Mouse (Mus musculus) forebrain, embryonic 10.5 days (tissue): Measurements from ENCODE around the gene Klk9. TPM values are rescaled to one million over a fixed set of nuclear protein-coding genes. Genes with fewer than 3 reads are reported as not detected.

ENCODE experiments used
- DNase-seq: peaks from one replicate; pipeline ENCODE4 v3.0.0-alpha.2; 2017; ENCODE audit warnings: low spot score; ENCODE audit errors: extremely low spot score
- H3K27ac ChIP-seq: fragments of 300-500 bp; sonication (generic); 2 replicates; pipeline ENCODE4 v1.5.1; 2016; ENCODE audit warnings: mild to moderate bottlenecking
- H3K27me3 ChIP-seq: fragments of 300-500 bp; sonication (generic); 2 replicates; pipeline ENCODE4 v1.6.1; 2016; ENCODE audit warnings: mild to moderate bottlenecking; ENCODE audit not compliant: poor library complexity, severe bottlenecking
- H3K36me3 ChIP-seq: fragments of 300-500 bp; sonication (generic); replicated peaks from 2 replicates; pipeline ENCODE4 v1.6.1; 2016; ENCODE audit warnings: mild to moderate bottlenecking, moderate library complexity
- H3K4me1 ChIP-seq: fragments of 300-500 bp; sonication (generic); 2 replicates; pipeline ENCODE4 v1.6.1; 2016
- H3K4me3 ChIP-seq: fragments of 300-500 bp; sonication (generic); 2 replicates; pipeline ENCODE4 v1.5.1; 2016; ENCODE audit warnings: mild to moderate bottlenecking, moderate library complexity
- H3K9me3 ChIP-seq: fragments of 300-500 bp; sonication (generic); 2 replicates; pipeline ENCODE4 v1.6.1; 2016; ENCODE audit warnings: mild to moderate bottlenecking, moderate library complexity
- WGBS: fragments of 180-500 bp; shearing (Covaris S2); methylation state at CpG from one replicate; pipeline ENCODE4 v1.1.7; 2016; 5-methylcytosine and 5-hydroxymethylcytosine counted together
- polyA plus RNA-seq: library from polyadenylated mRNA; unstranded; fragments of >200 nt; fragmentation: Nextera tagmentation; extraction: Ambion mirVana; gene quantifications from 2 replicates; pipeline ENCODE4 v1.2.1, GENCODE M21; 2016

The Klk9 gene
- polyA plus RNA-seq, 1 experiment from 2014 or later: not detected

GRCm38 (mm10) chr7:43799876-43800275 is 8.2 kb downstream of the Klk9 start:
- no peak overlapping the region for H3K4me3 ChIP-seq
- H3K36me3 ChIP-seq: no peaks in the 10 kb centered on the region
- no peaks in the 10 kb centered on the region for H3K9me3 ChIP-seq
- DNase-seq: no peak
- 79% methylated on average over 7 of the region's 7 CpGs for WGBS
- peaks cover 24% of the 10 kb centered on the region for H3K4me1 ChIP-seq
- H3K27ac ChIP-seq: no peak overlapping the region
- peaks cover 40% of the 10 kb centered on the region for H3K27me3 ChIP-seq

GRCm38 (mm10) chr7:43810994-43811393 is 19.3 kb downstream of the Klk9 start, which contains the start of gene Klk7:
Gene Klk7 (plus strand): TSS chr7:43811294.
- Histone ChIP-seq H3K27ac (no peak within 1 kb of the TSS), H3K9me3 (no peaks in the 10 kb centered on the region), H3K4me3 (no peak within 1 kb of the TSS), H3K36me3 (no peaks in the 10 kb centered on the region), H3K27me3 (no peaks in the 10 kb centered on the region), H3K4me1 (no peaks in the 10 kb centered on the region)
- WGBS: 56% methylated on average over 5 of the region's 5 CpGs
- DNase-seq: no peak

GRCm38 (mm10) chr7:43815211-43815610 is 23.5 kb downstream of the Klk9 start:
- H3K27me3 ChIP-seq: no peaks in the 10 kb centered on the region
- no peaks in the 10 kb centered on the region for H3K4me1 ChIP-seq
- 88% methylated on average over 7 of the region's 7 CpGs for WGBS
- no peaks in the 10 kb centered on the region for H3K36me3 ChIP-seq
- H3K9me3 ChIP-seq: no peaks in the 10 kb centered on the region
- no peak for DNase-seq
- H3K4me3 ChIP-seq: no peak overlapping the region
- no peak overlapping the region for H3K27ac ChIP-seq

GRCm38 (mm10) chr7:43816746-43817145 is 25.1 kb downstream of the Klk9 start:
- H3K36me3 ChIP-seq: no peaks in the 10 kb centered on the region
- DNase-seq: no peak
- H3K4me3 ChIP-seq: no peak overlapping the region
- no peaks in the 10 kb centered on the region for H3K4me1 ChIP-seq
- no peaks in the 10 kb centered on the region for H3K9me3 ChIP-seq
- H3K27ac ChIP-seq: no peak overlapping the region
- H3K27me3 ChIP-seq: no peaks in the 10 kb centered on the region

- no peaks in the 10 kb centered on the region for H3K9me3 ChIP-seq
- H3K4me1 ChIP-seq: no peaks in the 10 kb centered on the region
- H3K4me3 ChIP-seq: no peak overlapping the region
- 88% methylated on average over 7 of the region's 7 CpGs for WGBS
- no peaks in the 10 kb centered on the region for H3K36me3 ChIP-seq
- no peaks in the 10 kb centered on the region for H3K27me3 ChIP-seq
- no peak for DNase-seq
- no peak overlapping the region for H3K27ac ChIP-seq
Measured at GRCm38 (mm10) chr7:43821581-43821980, 29.9 kb downstream of the Klk9 start.

GRCm38 (mm10) chr7:43824199-43824598 is 32.5 kb downstream of the Klk9 start, which contains the start of gene Klk6:
Gene Klk6 (plus strand): TSS chr7:43824499.
- no peak within 1 kb of the TSS for H3K4me3 ChIP-seq
- WGBS: 81% methylated on average over 10 of the region's 10 CpGs
- no peak within 1 kb of the TSS for H3K27ac ChIP-seq

GRCm38 (mm10) chr7:43826056-43826455 is 34.4 kb downstream of the Klk9 start:
- Histone ChIP-seq H3K27ac (no peak overlapping the region), H3K36me3 (no peaks in the 10 kb centered on the region), H3K4me1 (no peaks in the 10 kb centered on the region), H3K27me3 (no peaks in the 10 kb centered on the region), H3K9me3 (no peaks in the 10 kb centered on the region), H3K4me3 (no peak overlapping the region)
- WGBS: 88% methylated on average over 5 of the region's 5 CpGs
- no peak for DNase-seq

More at GRCm38 (mm10) chr7:43824199-43824598, 32.5 kb downstream of the Klk9 start, which contains the start of gene Klk6:
- DNase-seq: no peak
- Histone ChIP-seq H3K4me1 (no peaks in the 10 kb centered on the region), H3K9me3 (no peaks in the 10 kb centered on the region), H3K27me3 (no peaks in the 10 kb centered on the region), H3K36me3 (no peaks in the 10 kb centered on the region)

GRCm38 (mm10) chr7:43827706-43828105 is 36.0 kb downstream of the Klk9 start:
- H3K27me3 ChIP-seq: no peaks in the 10 kb centered on the region
- H3K9me3 ChIP-seq: no peaks in the 10 kb centered on the region
- H3K4me3 ChIP-seq: no peak overlapping the region
- 0 out of 2 replicates have a peak, but pooled peaks cover 1% of the 10 kb centered on the region for H3K4me1 ChIP-seq
- H3K27ac ChIP-seq: no peak overlapping the region
- no peak for DNase-seq
- WGBS: 82% methylated on average over 4 of the region's 4 CpGs
- no peaks in the 10 kb centered on the region for H3K36me3 ChIP-seq

- no peak overlapping the region for H3K4me3 ChIP-seq
- peaks cover 6% of the 10 kb centered on the region; the same call in 1 of the 2 replicates for H3K4me1 ChIP-seq
- H3K27me3 ChIP-seq: no peaks in the 10 kb centered on the region
- WGBS: 89% methylated on average over 8 of the region's 8 CpGs
- no peak for DNase-seq
- no peak overlapping the region for H3K27ac ChIP-seq
- no peaks in the 10 kb centered on the region for H3K9me3 ChIP-seq
- H3K36me3 ChIP-seq: no peaks in the 10 kb centered on the region
Measured at GRCm38 (mm10) chr7:43829006-43829405, 37.3 kb downstream of the Klk9 start.

- peaks cover 5% of the 10 kb centered on the region; the same call in 1 of the 2 replicates for H3K9me3 ChIP-seq
- H3K4me3 ChIP-seq: no peak within 1 kb of the TSS
- no peaks in the 10 kb centered on the region for H3K36me3 ChIP-seq
- no peak within 1 kb of the TSS for H3K27ac ChIP-seq
- DNase-seq: no peak
- H3K4me1 ChIP-seq: no peaks in the 10 kb centered on the region
- WGBS: 56% methylated on average over 3 of the region's 3 CpGs
- H3K27me3 ChIP-seq: no peaks in the 10 kb centered on the region
Measured at GRCm38 (mm10) chr7:43841701-43842100, 50.0 kb downstream of the Klk9 start, which contains the start of gene Klk5. Gene Klk5 (plus strand): TSS chr7:43841971.

- Histone ChIP-seq H3K27ac (no peak overlapping the region), H3K9me3 (peaks cover 5% of the 10 kb centered on the region; the same call in 1 of the 2 replicates), H3K27me3 (no peaks in the 10 kb centered on the region), H3K4me3 (no peak overlapping the region), H3K36me3 (no peaks in the 10 kb centered on the region), H3K4me1 (no peaks in the 10 kb centered on the region)
- DNase-seq: no peak
- WGBS: 88% methylated on average over 4 of the region's 4 CpGs
Measured at GRCm38 (mm10) chr7:43843801-43844200, 52.1 kb downstream of the Klk9 start.
